Mouse (Mus musculus): Measurements from ENCODE around the gene Ankrd1.
A peak's percentile ranks its signal among the peaks of the same experiment; 100 is the strongest.

Gene Ankrd1

GRCm38 (mm10) chr19:36119783-36120471 lies at the start of gene Ankrd1:
Gene Ankrd1, minus strand, starts transcription at chr19:36120099.
- no peak for DNase-seq

- DNase-seq = peak; percentile 42 to 54
Observed at GRCm38 (mm10) chr19:36169101-36169500, 49.2 kb upstream of the Ankrd1 start.

GRCm38 (mm10) chr19:36168121-36168520 lies 48.2 kb upstream of the Ankrd1 start:
- DNase-seq = no peak

GRCm38 (mm10) chr19:36167291-36167896 lies 47.5 kb upstream of the Ankrd1 start:
- no peak for DNase-seq

DNA sequence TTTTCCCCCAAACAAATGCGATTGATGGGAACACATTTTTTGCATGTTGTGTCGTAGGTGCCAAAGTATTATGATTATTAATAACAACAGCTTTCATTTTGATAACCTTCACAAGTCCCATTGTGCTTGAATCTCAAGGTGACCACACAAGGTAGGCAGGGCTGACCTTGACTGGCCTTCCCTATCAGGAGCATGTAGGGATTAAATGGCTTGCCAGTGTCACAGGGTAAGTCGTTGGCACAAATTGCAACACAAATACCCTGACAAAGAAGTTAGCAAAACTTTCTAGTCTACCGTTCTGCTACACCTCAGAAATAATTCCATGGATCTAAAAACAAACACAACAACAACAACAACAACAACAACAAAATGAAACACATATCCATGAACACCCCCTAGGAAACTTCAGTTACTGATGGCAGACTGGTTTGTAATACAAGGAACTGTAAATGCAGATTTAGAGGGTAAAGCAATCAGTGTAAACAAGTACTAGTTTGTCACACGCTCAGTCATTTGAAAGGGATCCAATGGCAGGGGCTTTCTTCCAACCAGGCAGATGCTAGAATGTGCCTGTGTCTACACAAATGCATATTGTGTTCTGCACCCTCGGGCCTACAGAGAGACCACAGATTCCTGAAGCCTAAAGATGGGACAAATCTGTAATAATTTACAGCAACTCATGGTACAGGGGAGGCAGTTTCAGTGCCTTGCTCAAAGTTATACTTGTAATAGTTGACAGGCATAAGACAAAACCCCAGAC lies 46.7 kb upstream of the Ankrd1 start:
- peak in 1 of 2 experiments; percentile 45 for DNase-seq

DNA sequence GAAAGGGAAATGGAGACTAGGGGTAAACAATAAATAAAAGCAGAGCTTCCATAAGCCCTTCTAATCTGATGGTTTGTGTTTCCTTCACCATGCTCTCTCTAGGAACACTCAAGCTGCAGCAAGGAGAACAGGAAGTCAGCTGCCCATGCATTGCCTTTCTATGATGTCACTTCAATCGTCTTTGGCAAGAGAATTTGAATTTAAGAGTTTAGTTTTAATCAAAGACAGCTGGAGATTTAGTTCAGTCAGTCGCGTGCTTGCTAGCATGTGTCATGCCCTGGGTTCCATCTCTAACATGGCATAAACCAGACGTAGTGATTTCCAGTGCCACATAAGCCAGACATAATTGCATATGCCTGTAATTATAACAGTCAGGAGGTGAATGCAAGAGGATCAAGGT lies 45.5 kb upstream of the Ankrd1 start:
- no peak for DNase-seq

GRCm38 (mm10) chr19:36150241-36151007 lies 30.5 kb upstream of the Ankrd1 start:
- no peak for DNase-seq

GRCm38 (mm10) chr19:36148578-36148977 lies 28.7 kb upstream of the Ankrd1 start:
- DNase-seq = no peak

DNA sequence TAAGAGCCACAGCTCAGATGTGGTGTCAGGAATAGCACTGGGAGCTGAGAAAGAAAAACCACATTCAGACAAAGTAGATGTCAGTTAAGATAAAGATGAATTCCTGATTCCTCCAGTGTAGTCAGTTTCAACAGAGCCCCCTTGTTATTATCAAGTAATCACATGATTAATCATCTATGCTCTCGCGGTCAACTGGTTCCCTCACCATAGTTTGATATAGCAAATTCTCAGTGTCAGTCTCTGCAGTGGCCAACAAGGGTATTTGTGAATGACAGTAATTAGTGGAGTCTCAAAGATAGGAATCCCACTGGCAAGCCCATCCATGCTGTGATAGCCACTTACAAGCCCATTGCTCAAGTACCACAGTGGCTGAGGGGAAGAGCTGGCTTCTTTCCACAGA lies 23.7 kb upstream of the Ankrd1 start:
- no peak for DNase-seq

- DNase-seq = no peak
Observed at GRCm38 (mm10) chr19:36133731-36134130, 13.8 kb upstream of the Ankrd1 start.

- DNase-seq = no peak
Observed at GRCm38 (mm10) chr19:36133064-36133463, 13.2 kb upstream of the Ankrd1 start.

GRCm38 (mm10) chr19:36131990-36132389 lies 12.1 kb upstream of the Ankrd1 start:
- DNase-seq = no peak

- no peak for DNase-seq
Observed at GRCm38 (mm10) chr19:36130181-36130580, 10.3 kb upstream of the Ankrd1 start.

DNA sequence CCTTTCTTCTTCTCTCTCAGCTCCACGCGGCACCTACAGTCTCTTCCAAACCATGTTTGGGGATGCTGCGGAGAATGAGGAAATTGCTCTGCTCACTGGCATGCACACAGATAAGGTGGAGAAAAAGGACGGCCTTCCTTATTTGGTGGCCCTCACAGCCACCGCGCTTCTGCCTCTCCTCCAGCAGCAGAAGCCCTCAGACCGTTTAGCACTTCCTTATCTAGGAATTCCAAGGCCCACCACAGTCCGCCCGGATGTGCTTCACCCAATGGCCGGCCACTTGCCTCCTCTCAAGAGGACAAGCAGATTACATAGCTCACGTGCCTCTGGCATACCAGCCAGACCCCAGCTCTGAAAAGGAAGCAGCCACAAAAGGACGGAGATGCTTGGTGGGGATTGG lies 9.7 kb upstream of the Ankrd1 start:
- DNase-seq = no peak

DNA sequence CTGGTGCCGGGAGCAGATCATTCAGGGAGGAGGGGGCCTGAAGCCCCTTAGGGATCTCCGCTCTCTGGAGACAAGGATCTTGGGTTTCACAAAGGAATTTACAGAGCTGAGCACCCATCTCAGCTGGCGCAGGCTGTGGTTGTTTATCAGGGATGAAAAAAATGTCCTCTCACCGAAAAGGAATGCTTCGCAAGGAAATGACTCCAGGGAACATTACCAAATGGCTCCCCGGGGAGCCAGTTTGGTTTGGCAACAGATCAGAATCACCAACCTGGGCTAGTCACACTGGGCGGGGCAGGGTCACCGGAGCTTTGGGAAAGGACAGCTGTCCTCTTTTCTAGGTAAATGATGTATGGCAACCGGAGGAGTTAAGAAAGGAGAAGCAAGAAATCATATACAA lies 9.3 kb upstream of the Ankrd1 start:
- no peak for DNase-seq

DNA sequence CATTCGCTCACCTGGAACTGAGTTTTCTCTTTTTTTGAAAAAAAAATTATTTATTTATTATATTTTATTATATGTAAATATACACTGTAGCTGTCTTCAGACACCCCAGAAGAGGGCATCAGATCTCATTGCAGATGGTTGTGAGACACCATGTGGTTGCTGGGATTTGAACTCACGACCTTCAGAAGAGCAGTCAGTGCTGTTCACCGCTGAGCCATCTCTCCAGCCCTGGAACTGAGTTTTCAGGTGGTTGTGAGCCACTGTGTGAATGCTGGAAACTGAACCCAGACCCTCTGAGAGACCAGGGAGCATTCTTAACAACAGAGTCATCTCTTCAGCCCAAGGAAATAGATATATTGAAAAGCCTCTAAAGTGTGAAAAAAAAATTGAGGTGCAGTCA lies 8.5 kb upstream of the Ankrd1 start:
- DNase-seq = no peak

- DNase-seq = no peak
Observed at GRCm38 (mm10) chr19:36124203-36124602, 4.3 kb upstream of the Ankrd1 start.

GRCm38 (mm10) chr19:36119219-36119618 lies 680 bp downstream of the Ankrd1 start:
- DNase-seq = no peak

DNA sequence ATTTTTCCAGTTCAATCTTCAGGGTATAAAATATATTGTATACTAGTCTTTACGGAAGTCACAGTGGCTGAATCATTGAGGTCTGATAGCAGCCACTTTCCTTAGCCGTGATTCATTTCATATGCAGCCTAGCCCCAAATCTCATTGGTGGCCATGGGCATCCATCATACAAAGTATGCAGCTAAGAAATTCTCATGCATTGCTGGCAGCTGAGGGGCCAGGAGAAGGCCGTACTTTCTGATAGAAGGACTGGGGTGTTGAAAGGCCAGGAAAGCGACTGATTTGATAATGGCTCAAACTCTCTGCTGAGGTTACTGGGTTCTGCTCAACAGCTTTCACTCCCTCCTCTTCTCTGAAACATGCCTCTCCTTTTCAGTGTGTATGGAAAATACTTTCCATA lies 3.7 kb downstream of the Ankrd1 start:
- DNase-seq = no peak

GRCm38 (mm10) chr19:36112007-36112406 lies 7.9 kb downstream of the Ankrd1 start:
- DNase-seq = peak; percentile 25 to 27

- DNase-seq = peak; percentile 45 to 77
Observed at GRCm38 (mm10) chr19:36111054-36111895, 8.6 kb downstream of the Ankrd1 start.

DNA sequence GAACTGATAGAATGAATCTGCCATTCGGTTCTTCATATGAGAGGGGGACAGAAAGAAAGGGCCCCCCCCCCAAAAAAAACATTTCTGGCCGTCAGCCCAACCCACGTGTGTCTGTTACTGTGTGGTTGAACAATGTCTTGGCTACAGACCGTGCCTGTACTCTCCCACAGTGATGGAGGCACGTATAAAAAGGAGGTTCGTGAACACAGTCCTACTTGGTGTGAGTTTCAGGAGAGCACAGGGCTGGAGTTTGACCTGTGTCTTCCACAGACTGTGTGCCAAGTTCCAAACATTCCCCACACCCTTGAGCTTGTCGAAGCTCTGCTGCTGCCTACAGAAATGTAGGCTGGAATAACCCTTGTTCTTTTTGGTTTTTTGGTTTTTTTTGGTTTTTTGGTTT lies 9.4 kb downstream of the Ankrd1 start:
- no peak for DNase-seq

All from cerebellum, postnatal 10 days (tissue).